Mouse (Mus musculus): ENCODE results near the gene Commd1.

Commd1 gene

DNA sequence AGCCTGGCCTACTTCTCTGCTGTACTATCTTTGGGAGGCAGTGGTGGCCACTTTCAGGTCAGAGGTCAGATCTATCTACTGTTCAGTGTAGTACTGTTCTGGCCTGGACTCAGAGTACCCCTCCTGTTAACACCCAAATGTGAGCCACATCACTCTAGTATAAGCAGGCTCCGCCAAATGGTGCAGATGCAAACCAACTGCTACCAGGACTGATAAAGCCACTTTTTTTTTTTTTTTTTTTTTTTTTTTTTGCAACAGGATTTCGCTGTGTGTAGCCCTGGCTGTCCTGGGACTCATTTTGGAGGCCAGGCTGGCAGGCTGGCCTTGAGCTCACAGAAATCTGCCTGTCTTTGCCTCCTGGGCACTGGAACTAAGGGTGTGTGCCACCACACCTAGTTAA is 43.2 kb downstream of the Commd1 start:
- DNase-seq (ENCODE audit: low spot score): no peak

DNA sequence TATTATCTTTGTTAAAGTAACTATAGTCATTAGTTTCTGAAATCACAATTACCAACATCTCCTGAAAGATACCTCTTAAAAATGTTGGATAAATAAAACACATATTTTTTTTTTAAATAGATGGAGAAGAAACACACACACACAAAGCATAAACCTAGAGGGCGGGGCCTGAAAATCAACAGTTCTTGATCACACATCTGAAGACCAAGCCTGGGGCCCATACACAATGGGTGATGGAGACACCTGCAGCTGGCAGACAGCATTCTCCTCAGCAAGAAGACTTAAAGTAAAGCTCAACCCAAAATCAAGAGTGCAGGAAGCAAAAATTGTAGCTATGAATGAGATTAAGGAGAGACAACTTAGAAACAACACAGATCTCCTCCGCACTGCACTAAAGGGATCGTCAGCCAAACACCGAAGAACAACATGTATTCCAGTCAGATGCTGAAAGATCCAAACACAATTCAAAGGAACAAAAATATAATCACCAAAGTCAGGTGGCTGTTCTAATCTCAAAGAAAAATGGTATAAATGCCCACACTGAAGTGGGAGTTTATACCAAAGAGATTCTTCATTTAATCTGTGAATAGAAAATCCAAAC is 44.4 kb downstream of the Commd1 start:
- DNase-seq (ENCODE audit: low spot score): no peak

DNA sequence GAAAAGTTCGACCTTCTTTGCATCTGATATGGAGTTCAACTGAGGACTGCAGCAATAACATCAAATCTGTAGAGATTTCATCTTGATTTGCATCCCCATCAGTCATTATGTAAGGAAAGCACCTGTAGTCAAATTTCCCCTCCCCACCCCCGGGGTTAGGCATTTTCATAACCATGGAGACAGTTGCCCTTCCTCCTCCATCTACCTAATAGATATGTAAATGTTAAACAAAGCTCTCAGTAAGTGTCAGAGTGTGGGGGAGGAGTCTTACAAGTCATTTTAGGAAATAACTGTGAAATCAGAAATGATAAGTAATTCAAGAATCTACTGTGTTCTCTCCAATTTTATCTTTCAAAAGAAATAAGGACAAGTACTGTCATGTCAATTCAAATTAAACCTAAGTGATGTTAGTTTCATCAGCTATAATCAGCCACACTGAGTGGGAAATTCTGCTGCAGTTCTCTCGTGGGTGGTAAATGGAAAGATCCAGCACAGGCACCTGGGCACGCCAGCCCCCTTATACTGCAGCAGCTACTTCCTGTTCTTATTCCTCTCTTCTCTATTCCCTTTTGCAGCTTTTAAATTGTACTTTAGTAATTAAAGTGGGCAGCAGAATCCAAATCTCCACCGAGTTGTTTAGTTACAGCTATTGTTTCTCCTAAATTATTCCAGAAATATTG is 45.6 kb downstream of the Commd1 start:
- DNase-seq (ENCODE audit: low spot score): no peak

DNA sequence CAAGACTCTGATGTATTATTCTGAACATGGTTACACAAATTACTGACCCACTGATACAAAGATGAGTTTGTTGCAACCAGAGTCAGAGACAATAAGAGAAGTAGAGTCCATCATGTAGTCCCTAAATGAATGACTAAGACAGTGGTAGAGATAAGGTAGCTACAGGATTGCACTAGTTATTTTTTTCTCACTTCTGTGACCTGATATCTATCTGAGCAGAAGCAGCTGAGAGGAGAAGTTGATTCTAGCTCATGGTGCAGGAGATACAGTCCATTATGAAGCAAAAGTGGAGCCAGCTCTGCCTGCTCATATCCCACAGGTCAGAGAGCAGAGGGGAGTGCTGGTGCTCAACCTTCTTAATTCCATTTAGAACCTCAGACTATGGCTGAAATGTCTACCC is 50.0 kb downstream of the Commd1 start:
- DNase-seq (ENCODE audit: low spot score): no peak

DNA sequence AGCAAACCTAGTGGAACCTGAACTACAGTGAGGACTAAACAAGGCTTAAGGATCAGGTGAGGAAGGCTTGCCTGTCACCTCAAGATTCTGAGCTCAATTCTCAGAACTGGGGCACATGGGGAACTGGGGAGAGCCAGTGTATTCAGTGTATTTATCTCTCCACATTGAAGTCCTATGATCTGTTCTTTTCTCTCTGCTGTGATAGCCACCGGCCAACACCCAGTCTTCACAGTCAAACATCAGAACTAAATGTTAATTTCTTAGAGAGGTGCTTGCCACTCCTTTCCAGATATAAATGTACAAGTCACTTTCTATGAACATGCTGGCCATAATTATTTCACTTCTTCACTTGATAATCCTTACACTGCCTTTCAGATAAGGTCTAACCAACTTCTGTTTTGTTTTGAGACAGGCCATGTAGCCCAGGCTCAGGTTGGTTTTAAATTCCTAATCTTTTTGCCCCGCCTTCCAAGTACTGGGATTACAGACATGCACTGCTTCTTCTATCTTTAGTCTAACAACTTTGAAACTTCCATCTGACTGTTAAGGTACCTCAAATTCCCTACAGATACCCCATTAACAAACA is 50.8 kb downstream of the Commd1 start:
- DNase-seq (ENCODE audit: low spot score): no peak

DNA sequence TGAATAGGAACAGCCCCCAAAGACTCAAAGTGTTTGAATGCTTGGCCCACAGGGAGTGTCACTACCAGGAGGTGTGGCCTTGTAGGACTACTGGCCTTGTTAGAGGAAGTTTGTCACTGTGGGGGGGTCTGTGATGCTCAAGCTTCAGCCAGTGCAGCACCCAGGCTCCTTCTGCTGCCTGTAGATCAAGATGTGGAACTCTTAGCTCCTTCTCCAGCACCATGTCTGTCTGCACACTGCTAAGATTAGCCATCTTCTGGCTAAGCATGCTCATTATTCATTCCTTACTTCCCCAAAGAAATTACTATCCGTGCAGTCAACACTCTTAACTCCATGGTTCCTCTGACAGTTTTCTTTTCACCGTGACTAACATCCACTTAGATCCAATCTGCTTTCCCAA is 52.1 kb downstream of the Commd1 start:
- no peak for DNase-seq (ENCODE audit: low spot score)

DNA sequence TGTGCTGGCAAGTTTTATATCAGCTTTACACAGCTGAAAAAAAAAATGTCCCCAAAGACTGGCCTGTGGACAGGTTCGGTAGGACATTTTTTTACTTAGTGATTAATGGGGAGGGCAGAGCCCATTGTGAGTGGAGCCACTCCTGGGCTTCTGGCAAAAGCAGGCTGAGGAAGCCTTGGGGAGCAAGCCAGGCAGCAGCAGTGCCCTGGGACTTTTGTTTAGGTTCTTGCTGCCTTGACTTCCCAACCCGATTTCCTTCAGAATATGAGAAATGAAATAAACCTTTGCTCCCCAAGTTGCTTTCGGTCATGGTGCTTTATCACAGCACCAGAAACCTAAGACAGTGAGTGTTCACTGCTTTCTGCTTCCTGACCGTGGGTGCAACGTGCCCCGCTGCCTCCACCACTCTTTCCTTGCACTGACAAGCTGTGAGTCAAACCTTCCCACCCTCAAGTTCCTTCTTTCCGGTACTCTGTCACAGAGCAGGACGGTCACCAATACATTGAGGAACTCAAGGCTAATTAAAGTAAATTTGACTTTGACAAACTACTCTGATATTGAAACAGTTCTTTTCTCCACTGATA is 53.5 kb downstream of the Commd1 start:
- no peak for DNase-seq (ENCODE audit: low spot score)

DNA sequence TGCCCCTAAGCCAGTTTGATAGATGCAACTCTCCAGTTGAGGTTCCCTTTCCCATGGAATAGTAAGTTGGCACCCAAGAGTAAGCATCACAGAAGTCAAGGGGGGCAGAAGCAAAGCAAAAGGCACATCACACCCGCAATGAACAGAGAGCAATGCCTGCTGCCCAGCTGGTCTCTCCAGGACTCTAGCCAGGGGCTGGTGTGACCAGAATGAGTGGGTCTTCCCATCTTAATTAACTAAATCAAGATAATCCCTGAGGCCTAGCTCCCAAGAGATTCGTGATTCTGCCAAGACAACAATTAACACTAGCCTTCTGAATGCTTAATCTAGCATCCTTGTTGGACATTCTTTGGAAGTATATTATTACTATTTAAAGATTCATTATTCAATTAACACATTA is 58.6 kb downstream of the Commd1 start:
- no peak for DNase-seq (ENCODE audit: low spot score)

DNA sequence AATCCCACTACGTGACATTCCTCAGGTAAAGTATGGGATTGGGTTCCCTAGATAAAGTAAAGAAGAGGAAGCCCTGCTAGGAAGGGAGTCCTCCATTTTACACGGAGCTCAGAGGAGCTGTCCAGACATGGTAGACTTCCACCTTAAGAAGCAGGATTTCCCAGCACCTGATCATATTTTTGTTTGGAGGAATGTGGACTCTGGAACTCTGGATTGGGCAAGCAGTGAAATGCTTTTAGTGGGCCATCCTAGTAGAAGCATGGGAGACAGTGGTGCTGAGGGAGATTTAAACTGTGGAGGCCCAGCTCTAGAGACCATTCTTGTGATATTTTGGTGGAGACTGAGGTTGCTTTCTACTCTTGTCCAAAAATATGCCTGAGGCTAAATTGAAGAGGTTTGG is 59.6 kb downstream of the Commd1 start:
- no peak for DNase-seq (ENCODE audit: low spot score)

DNA sequence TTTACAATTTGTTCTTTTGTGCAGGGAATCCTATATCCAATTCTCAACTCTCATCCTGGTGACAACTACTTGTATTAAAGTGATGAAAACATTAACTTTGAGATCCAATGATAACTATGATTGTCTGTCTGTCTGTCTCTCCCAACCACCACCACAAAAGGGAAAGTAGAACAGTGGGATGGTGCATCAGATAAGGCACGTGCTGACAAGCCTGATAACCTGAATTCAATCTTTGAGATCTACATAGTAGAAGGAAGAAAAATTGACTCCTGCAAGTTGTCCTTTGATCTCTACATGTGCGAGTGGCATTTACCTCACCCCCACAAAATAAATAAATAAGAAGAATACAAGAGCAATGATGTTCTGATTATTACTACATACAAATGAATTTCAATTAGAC is 62.8 kb downstream of the Commd1 start:
- DNase-seq (ENCODE audit: low spot score): no peak

DNA sequence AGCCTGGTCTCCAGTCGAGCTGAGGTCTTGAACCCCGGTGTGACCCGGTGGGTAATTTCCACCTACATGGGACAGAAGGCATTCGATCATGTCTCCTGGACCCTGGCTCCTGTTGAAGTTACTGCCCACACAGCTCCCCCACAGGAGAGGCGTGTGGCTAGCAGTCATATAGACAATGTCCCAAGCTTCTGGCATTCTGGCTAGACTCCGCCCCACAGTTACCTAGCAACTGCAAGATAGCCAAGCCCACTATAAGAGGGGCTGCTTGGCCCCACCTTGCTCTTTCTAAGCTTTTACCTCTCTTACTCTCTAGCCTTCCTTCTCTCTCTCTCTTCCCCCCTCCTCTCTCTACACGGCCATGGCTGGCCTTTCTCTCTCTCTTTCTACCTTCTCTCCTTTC is 64.4 kb downstream of the Commd1 start:
- DNase-seq (ENCODE audit: low spot score): no peak

DNA sequence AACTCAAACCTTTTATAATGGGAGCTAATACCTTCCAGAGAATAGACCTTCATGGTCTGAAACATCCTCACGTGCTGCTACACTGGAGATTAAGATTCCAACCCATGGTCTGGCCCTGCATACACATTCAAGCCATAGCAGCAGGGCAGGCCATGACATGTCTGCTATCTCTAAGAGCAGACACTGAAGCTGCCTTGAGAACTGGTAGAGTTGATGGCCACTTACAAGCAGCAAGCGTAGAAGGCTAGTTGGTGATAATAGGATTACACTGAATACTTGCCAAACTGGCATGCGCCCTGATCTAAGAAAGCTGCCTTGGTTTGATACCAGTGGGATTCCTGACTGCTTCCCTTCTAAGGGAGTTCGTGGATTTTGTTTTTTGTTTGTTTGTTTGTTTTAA is 68.4 kb downstream of the Commd1 start:
- no peak for DNase-seq (ENCODE audit: low spot score)

DNA sequence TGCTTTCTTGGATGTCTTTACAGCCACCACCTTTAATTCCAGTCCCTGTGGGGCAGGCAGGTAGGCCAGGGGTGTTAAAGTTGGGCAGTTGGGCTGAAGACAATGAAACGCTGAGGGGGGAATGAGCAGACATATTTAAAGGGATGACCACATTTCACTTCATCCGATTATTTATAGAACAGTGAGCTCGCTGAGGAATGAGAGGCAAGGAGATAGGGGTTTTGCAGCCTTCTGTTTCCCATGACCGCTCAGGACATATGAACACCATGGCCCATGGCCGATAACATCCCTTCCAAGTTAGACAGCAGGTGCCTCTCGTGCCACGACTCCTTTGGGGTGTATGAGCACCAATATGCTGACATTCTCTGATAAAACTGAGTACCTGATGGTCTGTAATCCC is 70.4 kb downstream of the Commd1 start:
- no peak for DNase-seq (ENCODE audit: low spot score)

DNA sequence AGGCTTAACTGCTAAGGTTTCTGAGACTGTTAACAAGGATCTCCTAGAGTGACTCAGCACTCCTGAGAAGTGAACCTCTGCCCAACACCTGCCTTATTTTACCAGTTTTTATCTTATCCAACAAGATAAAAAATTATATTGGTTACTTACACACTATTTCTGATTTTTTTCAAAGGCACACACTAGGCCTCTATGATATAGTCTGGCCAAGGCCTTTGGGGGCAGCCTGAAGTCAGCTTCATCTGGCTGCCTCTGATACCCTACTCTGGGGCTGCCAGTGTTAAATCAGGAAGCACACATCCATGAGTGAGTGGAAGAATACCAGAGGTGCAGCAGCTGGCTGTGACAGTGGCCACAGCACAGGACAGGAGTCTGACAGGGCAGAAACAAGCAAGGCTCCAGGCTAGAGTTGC is 75.7 kb downstream of the Commd1 start:
- DNase-seq (ENCODE audit: low spot score): no peak

DNA sequence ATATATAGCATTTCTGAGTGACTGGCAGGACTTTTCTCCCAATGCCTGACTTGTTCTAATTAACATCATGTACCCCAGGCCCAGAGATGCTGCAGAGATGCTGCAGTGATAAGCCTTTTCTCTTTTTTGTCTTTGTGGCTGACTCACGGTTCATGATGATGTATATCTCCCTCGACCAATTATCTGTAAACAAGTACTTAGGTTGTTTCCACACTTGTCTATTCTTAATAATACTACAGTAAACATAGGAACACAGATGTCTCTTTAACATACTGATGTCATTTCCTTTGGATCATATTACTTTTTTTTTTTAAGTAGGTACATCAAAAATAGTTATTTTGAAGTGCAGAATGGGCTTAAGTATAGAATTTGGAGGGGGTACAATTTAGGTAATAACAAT is 79.3 kb downstream of the Commd1 start:
- DNase-seq (ENCODE audit: low spot score): no peak

DNA sequence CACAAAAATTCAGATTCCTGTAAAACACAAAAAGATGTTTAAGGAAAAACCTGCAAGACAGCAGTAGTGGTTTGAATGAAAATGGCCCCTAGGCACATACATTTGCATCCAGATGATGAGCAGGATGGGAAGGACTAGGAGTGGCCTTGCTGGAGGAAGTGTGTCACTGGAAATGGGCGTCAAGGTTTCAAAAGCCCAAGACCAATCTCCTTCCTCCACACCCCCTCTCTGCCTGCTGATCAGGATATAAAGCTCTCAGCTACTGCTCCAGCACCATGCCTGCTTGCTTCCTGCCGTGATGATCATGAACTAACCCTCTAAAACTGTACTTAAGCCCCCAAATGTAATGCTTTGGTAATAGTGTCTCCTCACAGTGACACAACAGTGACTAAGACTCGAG is 82.1 kb downstream of the Commd1 start:
- no peak for DNase-seq (ENCODE audit: low spot score)

DNA sequence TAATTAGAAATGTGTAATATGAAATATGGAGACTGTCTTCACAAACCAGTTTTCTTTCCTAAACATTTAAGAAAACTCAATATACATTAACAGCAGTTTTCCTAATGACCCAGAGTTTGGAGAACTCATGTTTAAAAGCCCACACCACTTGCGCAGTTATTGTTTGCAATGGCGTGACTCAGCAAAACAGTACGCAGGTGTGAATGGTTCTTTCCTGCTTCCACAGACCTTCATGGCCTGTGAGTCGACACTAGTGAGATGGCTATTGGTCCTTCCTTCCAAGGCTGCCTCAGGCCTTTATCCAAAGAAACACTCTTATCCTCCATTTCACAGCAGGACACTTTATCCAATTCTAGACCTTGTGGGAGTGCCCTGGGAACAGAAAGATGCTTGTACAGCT is 84.5 kb downstream of the Commd1 start:
- no peak for DNase-seq (ENCODE audit: low spot score)

DNA sequence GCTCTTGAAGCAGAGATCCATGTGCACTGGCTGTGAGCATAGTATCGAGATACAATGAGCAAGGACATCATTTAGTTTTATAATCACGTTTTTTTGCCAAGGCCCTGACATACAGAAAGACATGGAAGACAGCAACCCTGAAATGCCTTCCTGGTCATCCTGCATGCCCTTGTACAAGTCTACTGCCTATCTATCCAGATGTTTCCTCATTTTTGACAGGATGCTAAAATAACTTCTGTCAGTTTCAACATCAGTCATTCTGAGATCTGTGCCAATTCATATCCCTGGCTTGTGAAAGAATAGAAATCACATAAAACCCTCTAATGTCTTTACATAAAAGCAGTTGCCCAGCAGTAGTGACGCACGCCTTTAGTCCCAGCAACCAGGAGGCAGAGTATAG is 85.1 kb downstream of the Commd1 start:
- DNase-seq (ENCODE audit: low spot score): no peak

DNA sequence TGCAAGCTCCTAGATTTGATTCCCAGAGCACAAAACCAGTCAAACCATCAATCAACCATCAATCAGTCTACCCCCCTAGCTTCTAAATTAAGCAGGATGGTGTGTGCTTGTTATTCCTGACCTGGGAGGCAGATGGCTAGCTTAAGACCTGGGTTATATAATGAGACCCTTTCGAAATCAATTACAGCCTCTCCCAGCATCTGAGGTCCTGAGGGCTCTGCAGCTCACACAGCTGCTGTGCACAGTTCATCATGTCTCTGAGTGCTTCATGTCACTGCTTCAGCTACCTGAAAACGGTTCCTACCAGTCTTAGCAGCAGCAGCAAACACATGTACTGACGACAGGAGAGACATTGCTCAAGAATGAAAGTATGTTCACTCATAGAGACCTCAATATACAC is 89.1 kb downstream of the Commd1 start:
- DNase-seq (ENCODE audit: low spot score): no peak

DNA sequence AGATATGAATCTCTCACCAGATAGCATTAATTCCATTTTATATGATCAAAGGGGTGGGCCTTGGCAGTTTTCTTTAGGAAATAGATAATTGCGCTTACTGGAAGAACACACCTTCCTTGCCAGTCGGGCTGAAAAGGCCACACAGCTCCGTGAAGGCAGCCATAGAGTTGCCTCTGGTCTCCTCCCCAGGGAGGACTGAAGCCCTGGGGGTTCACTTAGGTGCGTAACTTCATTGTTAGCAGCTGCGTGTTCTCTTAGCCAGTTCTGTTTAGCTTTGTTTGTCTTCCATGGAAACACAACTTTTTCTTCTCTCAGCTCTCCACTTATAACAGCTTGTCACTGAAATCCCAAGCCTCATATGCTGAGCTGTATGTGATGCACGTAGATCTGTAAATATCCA is 89.7 kb downstream of the Commd1 start:
- DNase-seq (ENCODE audit: low spot score): no peak

DNA sequence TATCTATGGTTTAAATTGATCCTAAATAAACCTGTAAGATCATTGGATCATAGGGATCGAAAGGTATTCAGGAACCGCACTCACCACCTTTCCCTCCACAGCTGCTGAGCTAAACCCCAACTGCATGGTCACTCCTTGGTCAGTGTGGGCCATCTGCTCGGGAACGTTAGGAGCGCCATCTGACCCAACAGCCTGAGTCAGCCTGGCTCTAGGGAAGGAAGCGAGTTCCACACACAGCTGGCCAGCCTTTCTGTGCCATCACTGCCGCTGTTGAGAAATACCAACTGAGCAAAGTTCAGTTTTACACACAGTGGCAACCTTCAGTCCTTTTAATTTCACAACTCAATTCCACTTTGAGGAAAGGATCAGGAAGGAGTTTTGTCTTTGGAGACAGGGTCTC is 90.3 kb downstream of the Commd1 start:
- DNase-seq (ENCODE audit: low spot score): no peak

DNA sequence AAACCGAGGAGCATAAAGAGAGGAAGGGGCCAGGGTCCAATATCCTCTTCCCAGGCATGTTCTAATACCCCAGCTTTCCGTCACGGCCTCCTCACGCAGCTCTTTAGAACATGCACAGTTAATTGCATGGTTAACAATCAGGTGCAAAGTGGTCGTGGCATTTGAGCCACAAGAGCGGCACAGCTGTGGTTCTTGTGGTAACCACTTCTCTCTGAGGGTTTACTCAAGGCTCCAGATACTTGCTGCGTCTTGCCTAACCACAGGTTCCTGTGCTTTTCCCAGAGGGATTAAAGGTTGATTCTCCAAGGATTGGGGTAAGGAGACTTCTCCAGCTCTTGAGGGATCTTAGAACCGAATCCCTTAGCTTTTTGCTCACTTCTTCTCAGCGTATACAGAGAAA is 90.9 kb downstream of the Commd1 start:
- DNase-seq (ENCODE audit: low spot score): no peak

DNA sequence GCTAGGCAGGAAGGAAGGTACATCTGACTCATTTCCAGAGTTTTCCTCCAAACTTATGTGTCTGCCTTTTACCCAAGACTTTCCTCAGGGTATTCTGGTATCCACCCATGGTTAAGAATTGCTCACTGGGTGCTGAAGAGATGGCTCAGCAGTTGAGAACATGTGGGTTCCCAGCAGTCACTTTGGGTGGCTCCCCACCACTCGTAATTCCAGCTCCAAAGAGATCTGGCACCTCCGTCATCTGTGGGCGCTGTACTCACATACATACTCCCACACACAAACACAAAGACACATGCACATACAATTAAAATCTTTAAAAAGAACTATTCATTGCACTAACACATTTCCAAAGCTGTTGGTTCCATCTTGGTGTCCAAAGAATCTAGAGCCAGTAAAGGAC is 93.0 kb downstream of the Commd1 start:
- no peak for DNase-seq (ENCODE audit: low spot score)

DNA sequence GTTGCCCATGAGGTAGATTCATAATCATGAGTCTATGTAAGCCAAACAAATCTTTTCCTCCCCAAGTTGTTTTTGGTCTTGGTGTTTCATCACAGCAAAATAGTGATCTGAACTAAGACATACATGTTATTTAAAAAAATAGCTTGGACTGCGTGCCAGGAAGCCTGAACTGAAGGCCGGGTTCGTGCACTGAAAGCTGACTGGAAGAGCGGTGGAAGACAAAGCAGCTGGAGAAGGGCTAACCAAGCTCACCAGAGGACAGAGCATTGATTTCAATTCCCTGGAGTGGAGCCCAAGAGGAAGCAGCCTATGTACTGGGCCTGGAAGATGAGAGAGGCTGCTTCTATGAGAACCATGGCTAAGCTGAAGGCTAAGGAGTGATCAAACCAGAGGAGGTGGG is 95.2 kb downstream of the Commd1 start:
- DNase-seq (ENCODE audit: low spot score): no peak
